Mouse (Mus musculus): ENCODE measurements around the gene Tm2d3.

Tm2d3 gene

GRCm38 (mm10) chr7:65704818-65705242, 13.9 kb downstream of the Tm2d3 start:
- peak; percentile 77 for DNase-seq (ENCODE audit: low read depth, low spot score)

GRCm38 (mm10) chr7:65708506-65708905, 17.5 kb downstream of the Tm2d3 start:
- peak; percentile 61 for DNase-seq (ENCODE audit: low read depth, low spot score)

- DNase-seq (ENCODE audit: low read depth, low spot score): peak; percentile 88
These were observed 19.3 kb downstream of the Tm2d3 start for GRCm38 (mm10) chr7:65710301-65710700.

- no peak for DNase-seq (ENCODE audit: low read depth, low spot score)
These were observed 22.8 kb downstream of the Tm2d3 start for GRCm38 (mm10) chr7:65713782-65714181.

- no peak for DNase-seq (ENCODE audit: low read depth, low spot score)
These were observed 23.3 kb downstream of the Tm2d3 start for GRCm38 (mm10) chr7:65714304-65714703.

GRCm38 (mm10) chr7:65734024-65734423, 43.1 kb downstream of the Tm2d3 start:
- peak; percentile 34 for DNase-seq (ENCODE audit: low read depth, low spot score)

GRCm38 (mm10) chr7:65735261-65735660, 44.3 kb downstream of the Tm2d3 start:
- DNase-seq (ENCODE audit: low read depth, low spot score): no peak

- DNase-seq (ENCODE audit: low read depth, low spot score): peak; percentile 30
These were observed 46.5 kb downstream of the Tm2d3 start for GRCm38 (mm10) chr7:65737286-65738040.

- DNase-seq (ENCODE audit: low read depth, low spot score): no peak
These were observed 51.9 kb downstream of the Tm2d3 start for GRCm38 (mm10) chr7:65742857-65743256.

- no peak for DNase-seq (ENCODE audit: low read depth, low spot score)
These were observed 57.3 kb downstream of the Tm2d3 start for GRCm38 (mm10) chr7:65747990-65748955.
